Mouse (Mus musculus) stomach, embryonic 16.5 days (tissue): ENCODE measurements around the gene Zfp646. TPM values are rescaled to one million over a fixed set of nuclear protein-coding genes. Genes with fewer than 3 reads are reported as not detected.
A peak's percentile ranks its signal among the peaks of the same experiment; 100 is the strongest.

Experiments used
- ATAC-seq: fragments of 200-750 bp; cut with Nextera tagmentation; 2 replicates; pipeline ENCODE4 v1.8.0; 2017; ENCODE audit warnings: moderate number of reproducible peaks, moderate TSS enrichment; ENCODE audit not compliant: insufficient read depth, low FRiP score
- H3K27ac ChIP-seq: fragments of 300-500 bp; sonication (generic); 2 replicates; pipeline ENCODE4 v1.5.1; 2014; ENCODE audit warnings: low read length
- H3K27me3 ChIP-seq: fragments of 300-500 bp; sonication (generic); 2 replicates; pipeline ENCODE4 v1.6.1; 2014; ENCODE audit warnings: low read length, control low read depth, mixed read lengths; ENCODE audit not compliant: control insufficient read depth, insufficient read depth
- H3K36me3 ChIP-seq: fragments of 300-500 bp; sonication (generic); 2 replicates; pipeline ENCODE4 v1.6.1; 2014; ENCODE audit warnings: low read length; ENCODE audit not compliant: control insufficient read depth, insufficient read depth
- H3K4me1 ChIP-seq: fragments of 300-500 bp; sonication (generic); 2 replicates; pipeline ENCODE4 v1.6.1; 2014; ENCODE audit warnings: low read length, control low read depth, mixed read lengths; ENCODE audit not compliant: control insufficient read depth, insufficient read depth
- H3K4me2 ChIP-seq: fragments of 300-500 bp; sonication (generic); 2 replicates; pipeline ENCODE4 v1.6.1; 2014; ENCODE audit warnings: low read depth, low read length, mixed read lengths
- H3K4me3 ChIP-seq: fragments of 300-500 bp; sonication (generic); replicated peaks from 2 replicates; pipeline ENCODE4 v1.5.1; 2014; ENCODE audit warnings: mild to moderate bottlenecking, low read length
- H3K9ac ChIP-seq: fragments of 300-500 bp; sonication (generic); 2 replicates; pipeline ENCODE4 v1.6.1; 2014; ENCODE audit warnings: low read length
- H3K9me3 ChIP-seq: fragments of 300-500 bp; sonication (generic); replicated peaks from 2 replicates; pipeline ENCODE4 v1.6.1; 2016; ENCODE audit warnings: low read length, control low read depth; ENCODE audit not compliant: control insufficient read depth
- WGBS: fragments of 180-500 bp; shearing (Covaris S2); extraction: QIAGEN DNeasy Blood & Tissue Kit; methylation state at CpG from one replicate; pipeline ENCODE4 v1.1.7; 2014; 5-methylcytosine and 5-hydroxymethylcytosine counted together
- polyA plus RNA-seq: library from polyadenylated mRNA; unstranded; fragments of >200 nt; fragmentation: Nextera tagmentation; extraction: Ambion mirVana; gene quantifications from 2 replicates; pipeline ENCODE4 v1.2.1, GENCODE M21; 2015

Gene Zfp646
- polyA plus RNA-seq, 1 experiment from 2014 or later = 11.2 TPM

DNA sequence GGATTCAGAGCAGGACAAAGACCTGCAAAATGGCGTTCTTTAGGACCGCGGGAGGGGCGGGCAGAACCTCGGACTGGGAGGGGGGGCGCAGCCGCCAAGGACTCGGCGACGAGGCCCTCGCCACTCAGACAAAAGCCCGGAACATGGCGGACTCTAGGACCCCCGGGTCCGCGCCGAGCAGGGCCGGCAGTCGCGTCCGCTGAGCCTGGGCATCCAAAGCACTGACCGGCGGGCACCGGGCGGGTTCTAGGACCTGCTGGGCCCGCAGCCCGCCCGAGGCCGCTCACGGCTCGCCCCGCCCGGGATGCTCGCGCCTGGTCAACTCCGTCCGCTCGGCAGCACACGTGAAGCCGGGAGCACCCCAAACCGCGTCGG, 407 bp upstream of the Zfp646 start:
- H3K27ac ChIP-seq = peak overlapping the region; percentile 98
- peaks cover 17% of the 10 kb centered on the region for H3K4me1 ChIP-seq
- peaks cover 22% of the 10 kb centered on the region for H3K36me3 ChIP-seq
- under 1% methylated on average over 41 of the region's 43 CpGs for WGBS
- peak overlapping the region; percentile 95 for H3K9ac ChIP-seq
- peak overlapping the region; percentile 96 for H3K4me3 ChIP-seq
- H3K9me3 ChIP-seq = no peaks in the 10 kb centered on the region
- peak; percentile 93 for ATAC-seq
- H3K4me2 ChIP-seq = peak overlapping the region; percentile 85
- H3K27me3 ChIP-seq = no peaks in the 10 kb centered on the region

DNA sequence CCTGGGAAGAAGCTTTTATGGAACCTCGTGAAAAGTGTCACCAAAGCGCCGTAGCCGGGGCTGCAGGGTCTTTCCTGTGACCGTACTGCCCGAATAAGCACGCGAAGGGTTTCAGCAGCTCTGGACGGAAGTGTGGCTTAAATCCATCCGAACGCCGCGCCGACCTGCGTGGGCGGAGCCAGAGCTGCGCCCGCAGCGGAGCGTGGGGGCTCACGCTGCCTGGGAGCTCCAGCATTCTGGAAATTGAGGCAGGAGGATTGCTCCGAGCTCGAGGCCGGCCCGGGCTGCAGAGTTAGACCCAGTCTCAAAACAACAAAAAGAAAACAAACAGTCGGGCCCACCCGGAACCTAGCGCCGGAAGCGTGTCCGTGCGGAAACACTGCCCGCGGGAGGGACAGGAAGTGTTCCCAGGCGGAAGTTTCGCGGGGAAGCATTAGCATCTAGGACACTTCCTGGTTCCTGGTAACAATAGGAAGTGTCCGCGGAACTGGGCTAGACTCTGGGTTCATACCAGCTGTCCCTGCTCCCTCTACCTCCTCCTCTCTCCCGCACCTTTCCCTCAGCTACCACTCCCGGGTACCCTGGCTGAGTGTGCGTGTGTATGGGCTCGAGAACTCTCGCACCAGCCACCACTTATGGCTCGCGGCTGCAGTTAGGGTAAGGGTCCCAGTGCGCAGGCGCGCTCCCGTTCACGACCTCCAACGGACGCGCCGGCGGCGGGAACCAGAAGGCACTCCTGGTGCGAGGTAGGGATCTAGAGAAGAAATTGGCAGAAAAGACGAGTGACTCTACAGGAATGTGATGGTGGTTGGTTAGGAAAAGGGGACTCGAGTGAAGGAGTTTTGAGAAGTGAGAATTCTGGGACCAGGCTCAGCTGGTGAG, 687 bp downstream of the Zfp646 start, which contains the start of gene Zfp668:
TSS of gene Zfp668 (minus strand) at position 362 of the 882 bp plus-strand sequence.
- Histone ChIP-seq H3K4me3 (peak within 1 kb of the TSS; percentile 96), H3K4me1 (peaks cover 17% of the 10 kb centered on the region)
- under 1% methylated on average over 60 of the region's 60 CpGs for WGBS

DNA sequence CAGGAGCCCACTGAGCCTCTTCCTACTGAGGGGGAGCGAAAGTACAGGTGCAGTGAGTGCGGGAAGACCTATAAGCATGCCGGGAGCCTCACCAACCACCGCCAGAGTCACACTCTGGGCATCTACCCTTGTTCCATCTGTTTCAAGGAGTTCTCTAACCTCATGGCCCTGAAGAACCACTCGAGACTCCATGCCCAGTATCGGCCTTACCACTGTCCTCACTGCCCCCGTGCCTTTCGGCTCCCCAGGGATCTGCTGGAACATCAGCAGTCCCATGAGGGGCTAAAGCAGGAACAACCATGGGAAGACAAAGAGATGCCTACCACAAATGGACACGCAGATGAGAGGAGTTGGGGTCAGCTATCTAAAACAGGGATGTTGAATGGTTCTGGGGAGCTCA, 3.3 kb downstream of the Zfp646 start:
- no peak for ATAC-seq
- Histone ChIP-seq H3K27me3 (no peaks in the 10 kb centered on the region), H3K9me3 (no peaks in the 10 kb centered on the region), H3K4me1 (peaks cover 19% of the 10 kb centered on the region), H3K4me3 (no peak overlapping the region), H3K36me3 (peaks cover 40% of the 10 kb centered on the region), H3K27ac (no peak overlapping the region), H3K9ac (no peak overlapping the region), H3K4me2 (no peak overlapping the region)
- 94% methylated on average over 9 of the region's 9 CpGs for WGBS

More for the DNA sequence above, 687 bp downstream of the Zfp646 start, which contains the start of gene Zfp668:
- Histone ChIP-seq H3K4me2 (peak within 1 kb of the TSS; percentile 85), H3K27me3 (no peaks in the 10 kb centered on the region), H3K9me3 (no peaks in the 10 kb centered on the region), H3K27ac (peak within 1 kb of the TSS; percentile 98), H3K36me3 (peaks cover 32% of the 10 kb centered on the region), H3K9ac (peak within 1 kb of the TSS; percentile 95)
- peak; percentile 70 for ATAC-seq

DNA sequence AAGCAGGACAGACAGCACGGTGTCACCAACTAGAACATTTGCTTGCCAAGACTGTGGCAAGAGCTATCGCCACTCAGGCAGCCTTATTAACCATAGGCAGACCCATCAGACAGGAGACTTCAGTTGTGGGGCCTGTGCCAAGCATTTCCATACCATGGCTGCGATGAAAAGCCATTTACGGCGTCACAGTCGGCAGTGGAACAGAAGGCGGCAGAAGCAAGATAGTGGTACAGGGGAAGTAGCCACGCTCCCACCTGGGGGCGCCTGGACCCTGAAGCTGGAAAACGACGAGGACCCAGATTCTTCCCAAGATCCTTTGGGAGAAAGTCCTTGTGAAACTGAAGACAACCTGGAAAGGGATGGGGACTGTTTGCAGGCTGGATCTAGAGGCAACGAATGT, 4.4 kb downstream of the Zfp646 start:
- Histone ChIP-seq H3K4me2 (no peak overlapping the region), H3K27ac (no peak overlapping the region), H3K27me3 (no peaks in the 10 kb centered on the region), H3K9ac (no peak overlapping the region), H3K4me3 (no peak overlapping the region), H3K36me3 (peaks cover 43% of the 10 kb centered on the region), H3K9me3 (no peaks in the 10 kb centered on the region), H3K4me1 (peaks cover 16% of the 10 kb centered on the region)
- ATAC-seq = no peak
- 82% methylated on average over 12 of the region's 12 CpGs for WGBS

DNA sequence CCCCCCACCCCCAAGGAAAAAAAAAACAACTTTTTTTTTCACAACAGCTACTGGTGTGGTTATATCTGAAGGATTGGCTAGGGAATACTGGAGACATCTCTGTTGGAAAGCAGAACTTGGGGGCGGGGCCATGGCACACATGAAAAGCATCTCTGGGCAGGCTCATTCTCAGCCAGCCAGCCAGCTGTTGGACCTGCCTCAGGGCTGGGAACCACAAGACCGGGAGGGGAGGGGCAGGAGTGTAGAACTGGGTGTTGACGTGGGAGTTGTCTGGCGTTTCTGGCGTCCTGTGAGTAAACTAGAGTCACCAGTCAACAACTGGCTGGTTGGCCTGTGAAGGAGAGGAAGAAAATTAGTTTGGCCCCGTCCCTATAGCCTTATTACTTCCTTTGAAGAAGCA, 9.9 kb downstream of the Zfp646 start:
- Histone ChIP-seq H3K27me3 (no peaks in the 10 kb centered on the region), H3K27ac (no peak overlapping the region), H3K4me2 (no peak overlapping the region), H3K9me3 (no peaks in the 10 kb centered on the region), H3K9ac (no peak overlapping the region), H3K4me1 (peaks cover 9% of the 10 kb centered on the region), H3K4me3 (no peak overlapping the region), H3K36me3 (peaks cover 26% of the 10 kb centered on the region)
- 60% methylated on average over 6 of the region's 6 CpGs for WGBS
- ATAC-seq = no peak

DNA sequence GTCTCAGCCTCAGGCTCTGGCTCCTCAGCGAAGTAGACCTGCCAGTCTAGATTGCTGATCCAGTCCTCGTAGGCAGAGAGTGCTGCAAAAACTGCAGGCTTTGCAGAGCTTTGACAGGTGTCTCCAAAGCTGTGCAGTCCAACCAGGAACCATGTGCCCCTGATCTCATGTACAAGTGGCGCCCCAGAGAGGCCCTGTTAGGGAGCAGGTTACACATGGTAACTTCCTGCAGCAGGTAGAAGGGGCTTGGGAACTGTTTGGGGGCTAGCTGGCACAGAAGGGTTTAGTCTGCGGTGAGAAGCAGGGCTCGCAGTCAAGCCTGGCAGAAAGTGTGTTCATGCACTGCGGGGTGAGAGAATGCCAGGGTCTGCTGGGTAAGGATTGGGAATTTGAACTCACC, 10.5 kb downstream of the Zfp646 start:
- Histone ChIP-seq H3K4me1 (peaks cover 9% of the 10 kb centered on the region), H3K4me3 (no peak overlapping the region), H3K9me3 (no peaks in the 10 kb centered on the region), H3K9ac (no peak overlapping the region), H3K27ac (no peak overlapping the region), H3K36me3 (peaks cover 20% of the 10 kb centered on the region), H3K4me2 (no peak overlapping the region), H3K27me3 (no peaks in the 10 kb centered on the region)
- WGBS = 87% methylated on average over 6 of the region's 6 CpGs
- ATAC-seq = no peak

DNA sequence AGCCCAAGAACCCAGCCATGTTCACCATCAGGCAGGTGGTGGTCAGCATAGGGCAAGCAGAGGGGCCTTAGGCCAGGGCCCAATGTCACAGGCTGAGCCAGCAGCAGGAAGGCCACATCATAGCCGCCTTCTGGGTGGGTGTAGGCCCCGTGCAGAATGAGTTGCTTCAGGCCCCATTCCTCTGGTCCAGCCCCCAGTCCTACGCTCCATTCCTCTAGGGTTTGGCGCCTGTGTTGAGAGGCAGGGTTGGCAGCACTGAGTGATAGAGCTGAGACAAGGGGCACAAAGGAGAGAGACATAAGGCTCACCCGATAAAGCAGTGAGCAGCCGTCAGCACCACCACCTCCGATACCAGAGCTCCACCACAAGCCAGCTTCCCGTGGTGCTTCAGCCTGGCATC, 11.2 kb downstream of the Zfp646 start:
- Histone ChIP-seq H3K4me3 (no peak overlapping the region), H3K36me3 (peaks cover 14% of the 10 kb centered on the region), H3K27ac (no peak overlapping the region), H3K9me3 (no peaks in the 10 kb centered on the region), H3K9ac (no peak overlapping the region), H3K4me1 (peaks cover 9% of the 10 kb centered on the region), H3K4me2 (no peak overlapping the region), H3K27me3 (no peaks in the 10 kb centered on the region)
- ATAC-seq = no peak
- WGBS = 84% methylated on average over 8 of the region's 8 CpGs

DNA sequence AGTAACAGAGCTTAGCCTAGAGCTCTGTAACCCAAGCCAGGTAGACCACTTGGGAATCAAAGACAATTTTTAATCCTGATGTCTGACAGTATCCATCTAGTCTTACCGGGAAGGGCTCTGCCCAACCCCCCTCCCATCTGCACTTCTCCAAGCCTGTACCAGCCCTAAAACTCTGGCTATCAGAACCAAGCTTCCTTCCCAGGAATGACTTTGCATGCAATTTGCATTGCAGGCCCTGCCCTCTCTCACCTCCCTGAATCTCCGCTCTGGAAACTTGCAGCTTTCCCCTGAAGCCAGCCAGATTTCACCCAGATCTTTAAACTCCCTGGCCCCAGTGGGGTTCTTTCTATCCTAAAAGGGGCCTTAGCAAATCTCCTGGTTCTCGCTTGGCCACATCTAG, 11.8 kb downstream of the Zfp646 start:
- no peak overlapping the region for H3K27ac ChIP-seq
- no peak overlapping the region for H3K4me2 ChIP-seq
- no peak overlapping the region for H3K4me3 ChIP-seq
- ATAC-seq = no peak
- WGBS = 72% methylated on average over 3 of the region's 3 CpGs
- peaks cover 11% of the 10 kb centered on the region for H3K36me3 ChIP-seq
- H3K9me3 ChIP-seq = no peaks in the 10 kb centered on the region
- peaks cover 9% of the 10 kb centered on the region for H3K4me1 ChIP-seq
- no peaks in the 10 kb centered on the region for H3K27me3 ChIP-seq
- no peak overlapping the region for H3K9ac ChIP-seq

DNA sequence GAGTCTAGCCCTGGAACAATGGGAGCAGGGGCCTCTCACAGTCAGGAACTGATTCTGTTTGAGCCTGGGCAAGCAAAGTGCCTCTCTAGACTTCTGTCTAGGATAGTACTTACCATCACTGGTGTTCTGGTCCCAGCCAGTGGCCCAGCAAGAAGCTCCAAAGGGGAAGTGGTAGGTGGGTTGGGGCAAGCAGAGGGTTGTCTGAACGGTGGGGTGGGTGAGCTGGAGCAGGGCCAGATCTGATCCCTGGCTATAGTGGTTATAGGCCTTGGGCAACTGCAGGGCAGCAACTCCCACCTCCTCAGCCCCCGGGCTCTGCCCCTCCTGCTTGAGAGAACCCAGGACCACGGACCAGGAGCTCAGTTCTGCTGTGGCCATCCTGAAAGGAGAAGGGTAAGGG, 12.8 kb downstream of the Zfp646 start:
- H3K36me3 ChIP-seq = 0 out of 2 replicates have a peak, but pooled peaks cover 10% of the 10 kb centered on the region
- WGBS = 62% methylated on average over 3 of the region's 3 CpGs
- H3K27me3 ChIP-seq = no peaks in the 10 kb centered on the region
- H3K27ac ChIP-seq = no peak overlapping the region
- no peak overlapping the region for H3K4me2 ChIP-seq
- H3K4me1 ChIP-seq = peaks cover 5% of the 10 kb centered on the region
- no peak for ATAC-seq
- no peak overlapping the region for H3K9ac ChIP-seq
- H3K9me3 ChIP-seq = no peaks in the 10 kb centered on the region
- no peak overlapping the region for H3K4me3 ChIP-seq
